Mouse (Mus musculus): ENCODE measurements around the gene Pfdn2. TPM values are rescaled to one million over a fixed set of nuclear protein-coding genes. Genes with fewer than 3 reads are reported as not detected.

Pfdn2 gene
- polyA plus RNA-seq, 1 experiment from 2014 or later = 95.9 TPM

Other genes starting within 250 kb of the Pfdn2 start
- 14.2 and 28.6 TPM in 2 replicates for gene Cfap126, start 231.8 kb upstream of the Pfdn2 start, polyA plus RNA-seq (2015; fragmentation: Nextera tagmentation; extraction: Ambion mirVana)
- 261 and 274 TPM in 2 replicates for gene Sdhc, start 195.1 kb upstream of the Pfdn2 start, polyA plus RNA-seq (2015; fragmentation: Nextera tagmentation; extraction: Ambion mirVana)
- gene Mpz, start 195.0 kb upstream of the Pfdn2 start, polyA plus RNA-seq (2015; fragmentation: Nextera tagmentation; extraction: Ambion mirVana) = 6.8 and 8.5 TPM in 2 replicates
- 35.8 and 38.1 TPM in 2 replicates for gene Pcp4l1, start 149.4 kb upstream of the Pfdn2 start, polyA plus RNA-seq (2015; fragmentation: Nextera tagmentation; extraction: Ambion mirVana)
- 0.24 and 0.42 TPM in 2 replicates for gene Nr1i3, start 131.7 kb upstream of the Pfdn2 start, polyA plus RNA-seq (2015; fragmentation: Nextera tagmentation; extraction: Ambion mirVana)
- 29.5 and 30.0 TPM in 2 replicates for gene Tomm40l, start 123.2 kb upstream of the Pfdn2 start, polyA plus RNA-seq (2015; fragmentation: Nextera tagmentation; extraction: Ambion mirVana)
- gene Apoa2, start 120.6 kb upstream of the Pfdn2 start, polyA plus RNA-seq (2015; fragmentation: Nextera tagmentation; extraction: Ambion mirVana) = 1.3 and 1.9 TPM in 2 replicates
- gene Fcer1g, start 111.3 kb upstream of the Pfdn2 start, polyA plus RNA-seq (2015; fragmentation: Nextera tagmentation; extraction: Ambion mirVana) = 92.7 and 101 TPM in 2 replicates
- gene Adamts4, start 95.2 kb upstream of the Pfdn2 start, polyA plus RNA-seq (2015; fragmentation: Nextera tagmentation; extraction: Ambion mirVana) = 26.0 and 26.6 TPM in 2 replicates
- 217 and 248 TPM in 2 replicates for gene Ndufs2, start 94.3 kb upstream of the Pfdn2 start, polyA plus RNA-seq (2015; fragmentation: Nextera tagmentation; extraction: Ambion mirVana)
- 75.5 and 86.7 TPM in 2 replicates for gene B4galt3, start 75.3 kb upstream of the Pfdn2 start, polyA plus RNA-seq (2015; fragmentation: Nextera tagmentation; extraction: Ambion mirVana)
- gene Ppox, start 64.5 kb upstream of the Pfdn2 start, polyA plus RNA-seq (2015; fragmentation: Nextera tagmentation; extraction: Ambion mirVana) = 56.9 and 58.2 TPM in 2 replicates
- 85.1 and 91.1 TPM in 2 replicates for gene Usp21, start 57.7 kb upstream of the Pfdn2 start, polyA plus RNA-seq (2015; fragmentation: Nextera tagmentation; extraction: Ambion mirVana)
- gene Ufc1, start 50.6 kb upstream of the Pfdn2 start, polyA plus RNA-seq (2015; fragmentation: Nextera tagmentation; extraction: Ambion mirVana) = 107 and 112 TPM in 2 replicates
- gene Dedd, start 16.5 kb upstream of the Pfdn2 start, polyA plus RNA-seq (2015; fragmentation: Nextera tagmentation; extraction: Ambion mirVana) = 53.2 and 55.1 TPM in 2 replicates
- gene Nit1, start within 50 bp of the Pfdn2 start, polyA plus RNA-seq (2015; fragmentation: Nextera tagmentation; extraction: Ambion mirVana) = 41.7 and 44.7 TPM in 2 replicates
- 4.5 and 9.1 TPM in 2 replicates for gene Klhdc9, start 15.1 kb downstream of the Pfdn2 start, polyA plus RNA-seq (2015; fragmentation: Nextera tagmentation; extraction: Ambion mirVana)
- gene Nectin4, start 24.4 kb downstream of the Pfdn2 start, polyA plus RNA-seq (2015; fragmentation: Nextera tagmentation; extraction: Ambion mirVana) = 39.0 and 43.7 TPM in 2 replicates
- 2.6 and 3.1 TPM in 2 replicates for gene Arhgap30, start 43.3 kb downstream of the Pfdn2 start, polyA plus RNA-seq (2015; fragmentation: Nextera tagmentation; extraction: Ambion mirVana)
- gene Usf1, start 65.6 kb downstream of the Pfdn2 start, polyA plus RNA-seq (2015; fragmentation: Nextera tagmentation; extraction: Ambion mirVana) = 74.6 and 85.2 TPM in 2 replicates
- gene Tstd1, start 73.2 kb downstream of the Pfdn2 start, polyA plus RNA-seq (2015; fragmentation: Nextera tagmentation; extraction: Ambion mirVana) = 8.1 and 11.8 TPM in 2 replicates
- 66.5 and 73.3 TPM in 2 replicates for gene F11r, start 91.9 kb downstream of the Pfdn2 start, polyA plus RNA-seq (2015; fragmentation: Nextera tagmentation; extraction: Ambion mirVana)
- gene Alyref2, start 157.8 kb downstream of the Pfdn2 start, polyA plus RNA-seq (2015; fragmentation: Nextera tagmentation; extraction: Ambion mirVana) = 16.7 and 16.8 TPM in 2 replicates
- 0.44 and 0.60 TPM in 2 replicates for gene Itln1, start 189.6 kb downstream of the Pfdn2 start, polyA plus RNA-seq (2015; fragmentation: Nextera tagmentation; extraction: Ambion mirVana)
- 0.17 and 0.21 TPM in 2 replicates for gene Cd244a, start 213.5 kb downstream of the Pfdn2 start, polyA plus RNA-seq (2015; fragmentation: Nextera tagmentation; extraction: Ambion mirVana)